Mouse (Mus musculus) bone marrow, adult 2 months (tissue): ENCODE data around the gene Atg14. TPM values are rescaled to one million over a fixed set of nuclear protein-coding genes. Genes with fewer than 3 reads are reported as not detected.

Experiments used
- H3K27ac ChIP-seq: fragments of 200-500 bp; 2 replicates; pipeline ENCODE4 v1.5.1; 2012; ENCODE audit warnings: low read depth, mild to moderate bottlenecking, control low read depth, inconsistent platforms, low read length; ENCODE audit not compliant: control insufficient read depth, poor library complexity, insufficient read depth
- H3K4me1 ChIP-seq: fragments of 200-500 bp; 2 replicates; pipeline ENCODE4 v1.6.1; 2011; ENCODE audit warnings: low read length; ENCODE audit not compliant: control insufficient read depth, insufficient read depth
- H3K4me3 ChIP-seq: fragments of 200-500 bp; replicated peaks from 2 replicates; pipeline ENCODE3; 2011; ENCODE audit warnings: mild to moderate bottlenecking, low read depth, low read length, control low read depth; ENCODE audit not compliant: control insufficient read depth
- CTCF ChIP-seq: fragments of 200-500 bp; IDR thresholded peaks from 2 replicates; pipeline ENCODE4 v1.5.1; 2011; ENCODE audit warnings: low read length, control low read depth; ENCODE audit not compliant: control insufficient read depth, insufficient read depth
- POLR2A ChIP-seq: fragments of 200-500 bp; IDR thresholded peaks from 2 replicates; pipeline ENCODE4 v1.6.1; 2011; ENCODE audit warnings: low read depth, mild to moderate bottlenecking, control low read depth, low read length, borderline replicate concordance; ENCODE audit not compliant: control insufficient read depth
- WGBS: fragments of 180-500 bp; shearing (Covaris S2); methylation state at CpG from one replicate; pipeline ENCODE4 v1.1.7; 2018; 5-methylcytosine and 5-hydroxymethylcytosine counted together
- polyA plus RNA-seq: library from polyadenylated mRNA; stranded (reverse); fragments of >200 nt; gene quantifications from 2 replicates; pipeline ENCODE4 v1.2.4, GENCODE M21; 2011; ENCODE audit warnings: low replicate concordance; ENCODE audit not compliant: missing spikeins, insufficient read depth, insufficient read length

Gene Atg14
- polyA plus RNA-seq, 1 experiment = 9.8 TPM

DNA sequence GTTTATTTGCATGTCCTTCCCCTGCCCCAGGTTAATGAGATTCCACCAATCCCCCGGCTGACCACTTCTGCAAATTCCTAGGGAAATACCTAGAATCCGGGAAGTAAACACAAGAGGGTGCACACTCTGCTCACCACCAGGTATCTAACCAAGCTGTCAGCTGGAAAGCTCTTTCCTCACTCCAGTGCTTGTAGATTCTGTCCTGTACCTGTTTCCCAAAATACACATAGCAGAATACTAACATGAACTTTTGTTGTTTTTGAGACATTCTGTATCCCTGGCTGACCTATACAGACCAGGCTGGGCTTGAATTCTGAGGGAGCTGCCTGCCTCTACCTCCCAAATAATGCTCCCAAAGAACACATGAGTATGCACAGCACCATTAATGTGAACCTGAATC lies 9.7 kb downstream of the Atg14 start:
- Histone ChIP-seq H3K27ac (no peak overlapping the region), H3K4me1 (no peaks in the 10 kb centered on the region; the same call in 1 of the 2 replicates), H3K4me3 (no peak overlapping the region)
- TF ChIP-seq POLR2A = no peak
- TF ChIP-seq CTCF = no peak
- WGBS = 60% methylated on average over 2 of the region's 2 CpGs

DNA sequence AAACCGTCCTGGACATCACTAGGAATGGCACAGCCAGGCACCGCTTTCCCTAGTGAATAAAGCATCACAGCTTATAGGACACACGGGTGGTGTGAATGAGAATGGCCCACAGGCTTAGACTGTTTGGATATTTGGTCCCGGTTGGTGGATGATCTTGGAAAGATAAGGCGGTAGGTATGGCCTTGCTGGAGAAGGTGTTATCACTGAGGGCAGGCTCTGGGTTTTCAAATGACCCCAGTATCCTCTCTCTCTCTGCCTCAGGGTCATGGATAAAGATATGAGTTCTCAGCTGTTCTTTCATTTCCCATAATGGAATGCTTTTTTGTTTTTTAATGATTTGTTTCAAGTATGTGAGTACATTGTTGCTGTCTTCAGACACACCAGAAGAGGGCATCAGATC lies 15.2 kb downstream of the Atg14 start:
- H3K27ac ChIP-seq = no peak overlapping the region
- no peak overlapping the region for H3K4me3 ChIP-seq
- WGBS = 88% methylated on average over 5 of the region's 5 CpGs
- no peak for TF ChIP-seq CTCF
- TF ChIP-seq POLR2A = no peak
- no peaks in the 10 kb centered on the region; the same call in 1 of the 2 replicates for H3K4me1 ChIP-seq

DNA sequence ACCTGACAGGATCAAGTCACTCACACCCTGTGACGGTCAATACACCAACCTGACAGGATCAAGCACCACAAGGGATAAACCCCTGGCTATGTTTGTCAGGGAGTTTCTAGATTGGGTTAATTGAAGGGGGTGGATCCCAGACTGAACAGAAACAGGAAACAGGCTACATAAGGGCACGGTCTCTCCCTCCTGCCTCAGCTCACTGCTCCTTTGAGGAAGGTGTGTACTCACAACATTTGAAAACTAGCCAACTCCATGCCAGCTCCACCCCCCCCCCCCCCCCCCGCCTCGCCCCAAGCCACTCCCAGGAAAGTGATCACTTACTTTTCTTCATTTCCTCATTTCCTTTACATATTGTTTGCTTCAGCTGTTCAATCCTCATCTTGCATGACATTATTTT lies 16.2 kb downstream of the Atg14 start:
- H3K27ac ChIP-seq = no peak overlapping the region
- no peaks in the 10 kb centered on the region; the same call in 1 of the 2 replicates for H3K4me1 ChIP-seq
- TF ChIP-seq CTCF = no peak
- TF ChIP-seq POLR2A = no peak
- no peak overlapping the region for H3K4me3 ChIP-seq
- 58% methylated on average over 4 of the region's 4 CpGs for WGBS

DNA sequence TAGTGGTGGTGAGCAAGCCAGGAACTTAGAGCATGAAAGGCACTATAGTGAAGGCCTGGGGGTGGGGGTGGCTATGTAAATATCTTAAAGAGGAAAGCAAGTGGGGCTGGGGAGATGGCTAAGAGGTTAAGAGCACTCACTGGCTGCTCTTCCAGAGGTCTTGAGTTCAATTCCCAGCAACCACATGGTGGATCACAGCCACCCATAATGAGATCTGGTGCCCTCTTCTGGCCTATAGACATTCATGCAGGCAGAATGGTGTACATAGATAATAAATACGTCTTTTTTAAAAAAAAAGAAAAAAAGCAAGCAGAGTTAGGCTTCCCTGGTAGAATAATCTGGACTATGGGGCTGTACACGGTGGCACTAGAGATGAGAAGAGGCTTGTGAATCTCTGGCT lies 17.1 kb downstream of the Atg14 start:
- no peak overlapping the region for H3K27ac ChIP-seq
- WGBS = 78% methylated on average over 2 of the region's 2 CpGs

DNA sequence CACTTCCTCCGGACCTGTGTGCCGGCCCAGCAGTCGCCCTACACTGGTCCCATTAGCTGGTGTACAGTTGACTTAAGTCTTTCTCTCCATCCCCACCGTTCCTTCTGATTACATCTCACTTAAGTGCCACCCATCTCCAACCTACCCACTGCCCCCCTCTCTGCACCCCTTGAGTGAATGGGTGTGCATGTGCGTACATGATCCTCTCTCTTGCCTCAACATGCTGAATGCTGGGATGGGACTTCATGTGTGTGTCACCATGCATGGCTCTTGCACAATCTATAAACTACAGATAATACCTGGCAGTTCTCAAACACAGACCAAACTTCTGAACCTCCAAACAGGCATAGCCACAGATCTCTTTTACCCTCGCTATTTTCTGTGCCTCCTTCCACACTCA lies 18.8 kb downstream of the Atg14 start:
- Histone ChIP-seq H3K4me3 (no peak overlapping the region), H3K27ac (no peak overlapping the region), H3K4me1 (no peaks in the 10 kb centered on the region; the same call in 1 of the 2 replicates)
- WGBS = 86% methylated on average over 6 of the region's 6 CpGs
- TF ChIP-seq CTCF = no peak
- no peak for TF ChIP-seq POLR2A

More for the DNA sequence above, 17.1 kb downstream of the Atg14 start:
- Histone ChIP-seq H3K4me3 (no peak overlapping the region), H3K4me1 (no peaks in the 10 kb centered on the region; the same call in 1 of the 2 replicates)
- TF ChIP-seq POLR2A = no peak
- TF ChIP-seq CTCF = no peak

DNA sequence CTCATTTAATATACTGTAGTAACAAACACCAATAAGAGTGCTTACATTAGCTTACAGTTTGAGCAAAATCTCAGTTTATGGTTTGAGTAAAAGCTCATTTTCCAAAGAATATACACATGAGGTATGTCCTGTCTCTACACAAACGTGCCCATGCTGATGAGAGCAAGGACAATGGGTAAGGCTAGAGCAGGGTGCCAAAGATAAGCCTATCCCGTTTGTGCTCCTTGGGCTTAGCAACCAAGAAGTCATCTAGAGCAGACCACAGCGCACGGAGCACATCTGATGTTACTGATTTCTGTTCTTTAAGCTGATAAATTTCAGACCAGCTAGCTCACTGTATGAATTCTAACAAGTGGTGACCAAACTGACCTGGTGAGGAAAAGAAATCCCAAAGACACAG lies 25.6 kb downstream of the Atg14 start:
- 69% methylated on average over 4 of the region's 4 CpGs for WGBS
- Histone ChIP-seq H3K4me1 (no peaks in the 10 kb centered on the region; the same call in 1 of the 2 replicates), H3K27ac (no peak overlapping the region), H3K4me3 (no peak overlapping the region)
- TF ChIP-seq POLR2A (no peak), CTCF (no peak)

DNA sequence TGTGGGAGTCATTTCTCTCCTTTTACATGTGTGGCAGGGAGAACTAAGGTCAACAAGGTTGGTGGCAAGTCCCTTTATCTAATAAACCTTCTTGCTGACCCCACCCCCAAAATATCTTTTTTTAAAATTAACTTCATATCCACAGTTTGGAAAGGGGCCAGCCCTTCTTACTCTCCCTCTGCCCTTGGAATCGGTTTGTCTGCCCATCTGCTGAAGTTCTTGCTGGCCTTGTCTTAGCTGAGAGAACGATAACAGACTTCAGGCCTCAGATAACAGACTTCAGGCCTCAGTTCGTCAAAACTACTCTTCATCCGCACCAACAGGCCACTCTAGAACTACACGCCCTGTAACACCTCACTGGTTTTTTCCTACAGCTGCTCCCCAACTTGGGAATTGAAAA lies 26.2 kb downstream of the Atg14 start:
- no peak for TF ChIP-seq POLR2A
- no peak for TF ChIP-seq CTCF
- no peak overlapping the region for H3K4me3 ChIP-seq
- no peak overlapping the region for H3K27ac ChIP-seq

DNA sequence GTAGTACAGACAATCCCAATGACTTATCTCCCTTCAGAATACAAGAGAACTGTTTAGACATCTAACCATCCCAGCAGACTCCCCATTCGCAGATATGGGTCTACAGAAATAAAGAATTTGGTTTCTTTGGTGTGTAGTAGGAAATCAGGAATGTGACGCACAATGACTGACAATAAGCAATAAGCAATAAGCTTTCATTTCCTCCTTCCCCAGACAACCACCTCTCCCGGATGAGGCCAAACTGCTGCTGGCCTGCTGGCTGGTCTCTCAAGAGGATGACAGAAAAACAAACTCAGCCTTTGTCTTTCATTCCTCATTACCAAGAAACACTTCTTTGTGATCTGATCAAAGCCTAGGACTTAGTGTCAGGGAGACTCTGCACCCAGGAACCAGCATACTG lies 28.2 kb downstream of the Atg14 start:
- no peak for TF ChIP-seq CTCF
- TF ChIP-seq POLR2A = no peak
- H3K4me1 ChIP-seq = no peaks in the 10 kb centered on the region; the same call in 1 of the 2 replicates
- H3K27ac ChIP-seq = no peak overlapping the region
- H3K4me3 ChIP-seq = no peak overlapping the region
- 58% methylated on average over 3 of the region's 3 CpGs for WGBS

More for the DNA sequence above, 26.2 kb downstream of the Atg14 start:
- no peaks in the 10 kb centered on the region; the same call in 1 of the 2 replicates for H3K4me1 ChIP-seq
- WGBS = 65% methylated on average over 5 of the region's 5 CpGs

DNA sequence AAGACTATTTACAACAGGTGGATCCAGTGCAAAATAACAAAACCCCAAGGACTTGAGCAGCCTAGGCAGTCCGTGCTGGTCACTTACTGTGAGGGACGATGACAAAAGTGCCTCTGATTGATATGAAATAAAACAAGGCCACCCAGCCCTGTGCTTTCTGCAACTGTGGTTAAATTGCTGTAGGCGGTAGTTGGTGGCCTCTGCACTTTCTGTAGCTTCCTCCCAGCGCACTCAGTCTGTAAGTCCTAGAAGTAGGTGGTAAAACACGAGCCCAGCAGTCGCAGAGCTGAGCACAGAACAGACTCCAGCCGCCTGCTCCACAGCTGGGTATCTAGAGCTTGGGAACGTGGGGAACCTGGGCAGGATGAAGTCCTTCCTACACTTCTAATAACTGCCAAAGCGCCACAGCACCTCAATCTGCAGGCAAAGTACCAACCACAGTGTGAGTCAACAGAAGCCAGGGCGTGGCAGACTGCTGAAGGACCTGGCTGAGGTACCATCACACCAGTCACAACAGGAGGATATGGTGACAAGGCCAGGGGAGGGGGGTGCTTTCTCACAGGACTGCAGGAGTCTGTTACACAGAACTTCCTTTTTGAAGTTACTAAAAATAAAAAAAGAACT lies 29.0 kb downstream of the Atg14 start:
- H3K4me1 ChIP-seq = no peaks in the 10 kb centered on the region; the same call in 1 of the 2 replicates
- 20% methylated on average over 10 of the region's 10 CpGs for WGBS
- no peak for TF ChIP-seq CTCF
- no peak overlapping the region for H3K4me3 ChIP-seq
- peak overlapping the region; percentile 37; the same call in 1 of the 2 replicates for H3K27ac ChIP-seq
